Mouse (Mus musculus) T-helper 17 cell (primary cell): ENCODE data around the gene Gpr182.

Source experiments
- in situ Hi-C, 2 experiments: fragments of 300-600 bp; cut with MboI, MseI; formaldehyde crosslinking; loops; 1 replicate in 1 of 2; 2 replicates in 1 of 2; pipeline ENCODE4 v1.15.1; 2025; ENCODE audit warnings: high pct_unique_total_duplicates in 2 of 2

The Gpr182 gene

GRCm38 (mm10) chr10:127739083-127739660, 12.4 kb downstream of the Gpr182 start, which contains the start of gene Zbtb39:
TSS of gene Zbtb39 (plus strand) at chr10:127739538.
- in situ Hi-C loops = no loop called here

- in situ Hi-C loops = no loop called here
Observed at GRCm38 (mm10) chr10:127738151-127738882, 13.2 kb downstream of the Gpr182 start.

- in situ Hi-C loops = no loop called here
Observed at GRCm38 (mm10) chr10:127737552-127737951, 14.0 kb downstream of the Gpr182 start.

GRCm38 (mm10) chr10:127736916-127737315, 14.6 kb downstream of the Gpr182 start:
- in situ Hi-C loops = no loop called here

- in situ Hi-C loops = no loop called here
Observed at GRCm38 (mm10) chr10:127736266-127736665, 15.3 kb downstream of the Gpr182 start.

- in situ Hi-C loops = no loop called here
Observed at GRCm38 (mm10) chr10:127734434-127734833, 17.1 kb downstream of the Gpr182 start.

GRCm38 (mm10) chr10:127731397-127731796, 20.1 kb downstream of the Gpr182 start:
- in situ Hi-C loops = no loop called here

- in situ Hi-C loops = no loop called here
Observed at GRCm38 (mm10) chr10:127730933-127731310, 20.6 kb downstream of the Gpr182 start.

GRCm38 (mm10) chr10:127730285-127730932, 21.1 kb downstream of the Gpr182 start:
- in situ Hi-C loops = no loop called here

GRCm38 (mm10) chr10:127728437-127728836, 23.1 kb downstream of the Gpr182 start:
- in situ Hi-C loops = no loop called here

GRCm38 (mm10) chr10:127725136-127725535, 26.4 kb downstream of the Gpr182 start:
- in situ Hi-C loops = no loop called here

- in situ Hi-C loops = no loop called here
Observed at GRCm38 (mm10) chr10:127724178-127724577, 27.4 kb downstream of the Gpr182 start, which contains the start of gene Tac2. TSS of gene Tac2 (plus strand) at chr10:127724478.

- in situ Hi-C loops = no loop called here
Observed at GRCm38 (mm10) chr10:127721671-127722418, 29.7 kb downstream of the Gpr182 start.

GRCm38 (mm10) chr10:127712736-127713135, 38.8 kb downstream of the Gpr182 start:
- in situ Hi-C loops = no loop called here

GRCm38 (mm10) chr10:127710331-127710730, 41.2 kb downstream of the Gpr182 start:
- in situ Hi-C loops = no loop called here

- in situ Hi-C loops = no loop called here
Observed at GRCm38 (mm10) chr10:127708850-127709370, 42.6 kb downstream of the Gpr182 start.

GRCm38 (mm10) chr10:127707721-127708120, 43.8 kb downstream of the Gpr182 start:
- in situ Hi-C loops = no loop called here

GRCm38 (mm10) chr10:127705783-127706182, 45.7 kb downstream of the Gpr182 start:
- in situ Hi-C loops = no loop called here

GRCm38 (mm10) chr10:127704766-127705220, 46.7 kb downstream of the Gpr182 start, which contains the start of gene Myo1a:
TSS of gene Myo1a (plus strand) at chr10:127705170.
- in situ Hi-C loops = no loop called here

- in situ Hi-C loops = no loop called here
Observed at GRCm38 (mm10) chr10:127704293-127704692, 47.2 kb downstream of the Gpr182 start.

GRCm38 (mm10) chr10:127703299-127703698, 48.2 kb downstream of the Gpr182 start:
- in situ Hi-C loops = no loop called here
